Mouse (Mus musculus): ENCODE data around the gene Ctnna2. TPM values are rescaled to one million over a fixed set of nuclear protein-coding genes. Genes with fewer than 3 reads are reported as not detected.

Ctnna2 gene
- polyA plus RNA-seq, 1 experiment from 2014 or later = 0.12 TPM

GRCm38 (mm10) chr6:77265163-77265562 lies 714.3 kb downstream of the Ctnna2 start:
- no peak for ATAC-seq (ENCODE audit: insufficient read depth)
- Histone ChIP-seq H3K4me3 (replicated peaks) (no peak overlapping the region), H3K9ac (no peak overlapping the region), H3K27me3 (no peaks in the 10 kb centered on the region), H3K27ac (replicated peaks) (no peak overlapping the region), H3K4me1 (replicated peaks) (no peaks in the 10 kb centered on the region), H3K36me3 (replicated peaks) (no peaks in the 10 kb centered on the region), H3K9me3 (replicated peaks) (no peaks in the 10 kb centered on the region), H3K4me2 (no peak overlapping the region)
- WGBS (ENCODE audit: insufficient replicate concordance) = 55% methylated on average over 3 of the region's 3 CpGs

- Histone ChIP-seq H3K4me1 (replicated peaks) (no peaks in the 10 kb centered on the region), H3K4me2 (no peak overlapping the region), H3K27ac (replicated peaks) (no peak overlapping the region), H3K27me3 (no peaks in the 10 kb centered on the region), H3K36me3 (replicated peaks) (no peaks in the 10 kb centered on the region), H3K9ac (no peak overlapping the region), H3K9me3 (replicated peaks) (no peaks in the 10 kb centered on the region), H3K4me3 (replicated peaks) (no peak overlapping the region)
- ATAC-seq (ENCODE audit: insufficient read depth) = no peak
- WGBS (ENCODE audit: insufficient replicate concordance) = 34% methylated on average over 7 of the region's 7 CpGs
Measured at GRCm38 (mm10) chr6:77257358-77258105, 722.0 kb downstream of the Ctnna2 start.

- Histone ChIP-seq H3K36me3 (replicated peaks) (no peaks in the 10 kb centered on the region), H3K4me2 (no peak overlapping the region), H3K27me3 (no peaks in the 10 kb centered on the region), H3K4me1 (replicated peaks) (no peaks in the 10 kb centered on the region), H3K4me3 (replicated peaks) (no peak overlapping the region), H3K9me3 (replicated peaks) (no peaks in the 10 kb centered on the region), H3K27ac (replicated peaks) (no peak overlapping the region), H3K9ac (no peak overlapping the region)
- WGBS (ENCODE audit: insufficient replicate concordance) = 78% methylated on average over 4 of the region's 4 CpGs
- no peak for ATAC-seq (ENCODE audit: insufficient read depth)
Measured at GRCm38 (mm10) chr6:77256348-77256747, 723.2 kb downstream of the Ctnna2 start.

GRCm38 (mm10) chr6:77253480-77253879 lies 726.0 kb downstream of the Ctnna2 start:
- H3K27me3 ChIP-seq = no peaks in the 10 kb centered on the region
- H3K4me3 ChIP-seq (replicated peaks) = no peak overlapping the region
- H3K4me2 ChIP-seq = no peak overlapping the region
- H3K9ac ChIP-seq = no peak overlapping the region
- no peaks in the 10 kb centered on the region for H3K36me3 ChIP-seq (replicated peaks)
- no peak for ATAC-seq (ENCODE audit: insufficient read depth)
- H3K9me3 ChIP-seq (replicated peaks) = no peaks in the 10 kb centered on the region
- 65% methylated on average over 5 of the region's 5 CpGs for WGBS (ENCODE audit: insufficient replicate concordance)
- no peaks in the 10 kb centered on the region for H3K4me1 ChIP-seq (replicated peaks)
- no peak overlapping the region for H3K27ac ChIP-seq (replicated peaks)

- WGBS (ENCODE audit: insufficient replicate concordance) = under 1% methylated on average over 43 of the region's 43 CpGs
- no peak overlapping the region for H3K4me3 ChIP-seq (replicated peaks)
- no peak for ATAC-seq (ENCODE audit: insufficient read depth)
Measured at GRCm38 (mm10) chr6:77243541-77244231, 735.8 kb downstream of the Ctnna2 start.

GRCm38 (mm10) chr6:77242601-77243406 lies 736.7 kb downstream of the Ctnna2 start, which contains the start of gene Lrrtm1:
Gene Lrrtm1 (plus strand): TSS chr6:77242689.
- no peak within 1 kb of the TSS for H3K27ac ChIP-seq (replicated peaks)
- WGBS (ENCODE audit: insufficient replicate concordance) = 2% methylated on average over 53 of the region's 53 CpGs
- no peaks in the 10 kb centered on the region for H3K36me3 ChIP-seq (replicated peaks)
- H3K4me1 ChIP-seq (replicated peaks) = no peaks in the 10 kb centered on the region
- H3K27me3 ChIP-seq = peaks cover 36% of the 10 kb centered on the region
- no peak within 1 kb of the TSS for H3K4me3 ChIP-seq (replicated peaks)
- peak within 1 kb of the TSS; percentile 25; the same call in 1 of the 2 replicates for H3K4me2 ChIP-seq
- H3K9me3 ChIP-seq (replicated peaks) = no peaks in the 10 kb centered on the region
- no peak for ATAC-seq (ENCODE audit: insufficient read depth)
- H3K9ac ChIP-seq = no peak within 1 kb of the TSS

More at GRCm38 (mm10) chr6:77243541-77244231, 735.8 kb downstream of the Ctnna2 start:
- Histone ChIP-seq H3K4me1 (replicated peaks) (no peaks in the 10 kb centered on the region), H3K9ac (no peak overlapping the region), H3K9me3 (replicated peaks) (no peaks in the 10 kb centered on the region), H3K27me3 (peaks cover 36% of the 10 kb centered on the region), H3K4me2 (no peak overlapping the region), H3K27ac (replicated peaks) (no peak overlapping the region), H3K36me3 (replicated peaks) (no peaks in the 10 kb centered on the region)

GRCm38 (mm10) chr6:77240426-77240825 lies 739.1 kb downstream of the Ctnna2 start:
- WGBS (ENCODE audit: insufficient replicate concordance) = 15% methylated on average over 1 of the region's 1 CpGs
- H3K27me3 ChIP-seq = peaks cover 33% of the 10 kb centered on the region
- no peak for ATAC-seq (ENCODE audit: insufficient read depth)

GRCm38 (mm10) chr6:77222849-77223638 lies 756.5 kb downstream of the Ctnna2 start:
- no peak overlapping the region for H3K4me2 ChIP-seq
- no peak overlapping the region for H3K9ac ChIP-seq
- H3K27me3 ChIP-seq = no peaks in the 10 kb centered on the region
- no peaks in the 10 kb centered on the region for H3K4me1 ChIP-seq (replicated peaks)
- no peaks in the 10 kb centered on the region for H3K36me3 ChIP-seq (replicated peaks)
- ATAC-seq (ENCODE audit: insufficient read depth) = no peak
- no peak overlapping the region for H3K4me3 ChIP-seq (replicated peaks)
- H3K27ac ChIP-seq (replicated peaks) = no peak overlapping the region
- no peaks in the 10 kb centered on the region for H3K9me3 ChIP-seq (replicated peaks)
- 60% methylated on average over 16 of the region's 16 CpGs for WGBS (ENCODE audit: insufficient replicate concordance)

More at GRCm38 (mm10) chr6:77240426-77240825, 739.1 kb downstream of the Ctnna2 start:
- Histone ChIP-seq H3K9ac (no peak overlapping the region), H3K9me3 (replicated peaks) (no peaks in the 10 kb centered on the region), H3K4me3 (replicated peaks) (no peak overlapping the region), H3K36me3 (replicated peaks) (no peaks in the 10 kb centered on the region), H3K4me2 (no peak overlapping the region), H3K4me1 (replicated peaks) (no peaks in the 10 kb centered on the region), H3K27ac (replicated peaks) (no peak overlapping the region)

- no peak overlapping the region for H3K27ac ChIP-seq (replicated peaks)
- no peaks in the 10 kb centered on the region for H3K27me3 ChIP-seq
- H3K4me3 ChIP-seq (replicated peaks) = no peak overlapping the region
- no peak overlapping the region for H3K9ac ChIP-seq
- no peaks in the 10 kb centered on the region for H3K4me1 ChIP-seq (replicated peaks)
- no peaks in the 10 kb centered on the region for H3K36me3 ChIP-seq (replicated peaks)
- no peak for ATAC-seq (ENCODE audit: insufficient read depth)
- H3K4me2 ChIP-seq = no peak overlapping the region
- WGBS (ENCODE audit: insufficient replicate concordance) = 69% methylated on average over 4 of the region's 4 CpGs
- no peaks in the 10 kb centered on the region for H3K9me3 ChIP-seq (replicated peaks)
Measured at GRCm38 (mm10) chr6:77220776-77221175, 758.7 kb downstream of the Ctnna2 start.

GRCm38 (mm10) chr6:77218875-77219274 lies 760.6 kb downstream of the Ctnna2 start:
- no peak for ATAC-seq (ENCODE audit: insufficient read depth)
- Histone ChIP-seq H3K4me1 (replicated peaks) (no peaks in the 10 kb centered on the region), H3K9ac (no peak overlapping the region), H3K36me3 (replicated peaks) (no peaks in the 10 kb centered on the region), H3K4me2 (no peak overlapping the region), H3K27ac (replicated peaks) (no peak overlapping the region), H3K4me3 (replicated peaks) (no peak overlapping the region), H3K9me3 (replicated peaks) (no peaks in the 10 kb centered on the region), H3K27me3 (no peaks in the 10 kb centered on the region)
